Mouse (Mus musculus) adrenal gland, postnatal 36 days (tissue): Measurements from ENCODE around the gene Vmn1r123. TPM values are rescaled to one million over a fixed set of nuclear protein-coding genes. Genes with fewer than 3 reads are reported as not detected.
"Not testable (repeated sequence)": the region's sequence is repeated elsewhere in the genome, so short reads cannot be mapped to it uniquely, and the experiment has no call there.

Experiments used
- DNase-seq, 2 experiments: peaks; one replicate each; pipeline ENCODE4 v3.0.0; 2021; ENCODE audit warnings: mixed read lengths in 1 of 2
- long read RNA-seq, 2 experiments: library from polyadenylated mRNA; stranded (forward); transcript quantifications; one replicate each; pipeline ENCODE4 v2.0.0; 2021; ENCODE audit warnings: borderline sequencing depth in 2 of 2
- total RNA-seq, 2 experiments: library from RNA; stranded (reverse); gene quantifications; 2 replicates each; pipeline ENCODE4 v1.2.3; 2021

Gene Vmn1r123
- not detected for total RNA-seq
- long read RNA-seq, experiment 1, result 0 reads
- long read RNA-seq, experiment 2, result 0 reads

DNA sequence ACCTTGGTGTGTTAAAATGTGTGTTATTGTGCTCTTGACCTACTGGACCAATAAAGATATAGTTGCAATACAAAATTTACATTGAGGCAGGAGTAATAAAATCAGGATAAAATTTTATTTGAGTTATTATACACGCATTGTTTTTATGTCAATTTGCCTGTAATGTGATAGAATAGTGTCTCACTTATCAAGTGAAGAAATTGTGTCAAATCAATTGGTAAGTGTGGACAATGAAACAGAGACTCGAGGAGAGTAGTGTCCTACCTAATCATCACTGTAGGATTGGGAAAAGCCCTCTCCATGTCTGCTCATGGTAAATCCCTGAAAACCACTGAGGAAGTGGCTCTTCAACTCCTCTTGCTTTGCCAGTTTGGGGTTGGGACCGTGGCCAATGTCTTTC, at the start of gene Vmn1r123:
Gene Vmn1r123 (plus strand): TSS at position 301 of the 400 bp plus-strand sequence.
- not testable (repeated sequence) for DNase-seq

DNA sequence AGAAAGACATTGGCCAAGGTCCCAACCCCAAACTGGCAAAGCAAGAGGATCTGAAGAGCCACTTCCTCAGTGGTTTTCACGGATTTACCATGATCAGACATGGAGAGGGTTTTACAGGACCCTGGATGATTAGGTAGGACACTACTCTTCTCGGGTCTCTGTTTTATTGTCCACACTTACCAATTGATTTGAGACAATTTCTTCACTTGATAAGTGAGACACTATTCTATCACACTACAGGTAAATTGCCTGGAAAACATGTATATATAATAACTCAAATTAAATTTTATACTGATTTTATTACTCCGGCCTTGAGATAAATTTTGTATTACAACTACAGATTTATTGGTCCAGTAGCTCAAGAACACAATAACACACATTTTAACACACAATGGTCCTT, 28.0 kb upstream of the Vmn1r123 start, which contains the start of gene Vmn1r122:
Gene Vmn1r122 (minus strand): TSS at position 101 of the 400 bp plus-strand sequence.
- DNase-seq, result not testable (repeated sequence)

DNA sequence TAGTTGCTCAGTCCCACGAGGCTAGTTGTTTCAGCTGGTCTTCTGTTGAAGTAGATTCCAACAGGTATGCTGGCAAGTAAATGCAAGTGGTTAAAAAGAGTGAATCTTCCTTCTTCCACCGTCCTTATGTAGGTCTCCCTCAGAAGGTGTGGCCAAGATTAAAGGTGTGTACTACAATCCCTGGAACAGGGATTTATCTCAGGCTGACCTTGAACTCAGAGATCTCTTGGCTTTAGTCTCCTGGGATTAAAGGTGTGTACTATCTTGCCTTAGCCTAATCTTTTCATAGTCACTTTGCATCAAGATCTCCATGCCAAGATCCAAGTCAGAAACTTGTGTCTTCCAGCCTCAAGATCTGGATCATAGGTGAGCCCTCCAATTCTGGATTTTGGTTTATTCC, 28.3 kb downstream of the Vmn1r123 start, which contains the start of gene Gm5157:
Gene Gm5157 (minus strand): TSS at position 101 of the 400 bp plus-strand sequence.
- DNase-seq, result not testable (repeated sequence)

Other genes with a start within 250 kb of the Vmn1r123 start
- gene Vmn1r118, start 249.8 kb upstream of the Vmn1r123 start, total RNA-seq, result not detected
- not detected for gene Vmn1r119, start 149.7 kb upstream of the Vmn1r123 start, total RNA-seq
- not detected for gene Vmn1r120, start 108.4 kb upstream of the Vmn1r123 start, total RNA-seq
- gene Vmn1r121, start 63.7 kb upstream of the Vmn1r123 start, total RNA-seq, result not detected
- not detected for gene Vmn1r122, start 28.1 kb upstream of the Vmn1r123 start, total RNA-seq
- not detected for gene Gm5157, start 28.2 kb downstream of the Vmn1r123 start, total RNA-seq
- not detected for gene Vmn1r124, start 98.4 kb downstream of the Vmn1r123 start, total RNA-seq
- not detected for gene Vmn1r125, start 110.0 kb downstream of the Vmn1r123 start, total RNA-seq
- gene Vmn1r126, start 139.3 kb downstream of the Vmn1r123 start, total RNA-seq, result not detected
- not detected for gene Vmn1r127, start 157.7 kb downstream of the Vmn1r123 start, total RNA-seq
- gene Vmn1r128, start 187.2 kb downstream of the Vmn1r123 start, total RNA-seq, result not detected
- not detected for gene Vmn1r129, start 199.1 kb downstream of the Vmn1r123 start, total RNA-seq